Mouse (Mus musculus): ENCODE data around the gene Arhgap10. TPM values are rescaled to one million over a fixed set of nuclear protein-coding genes. Genes with fewer than 3 reads are reported as not detected.

Gene Arhgap10
- polyA plus RNA-seq, 1 experiment from 2014 or later, result 11.4 TPM

DNA sequence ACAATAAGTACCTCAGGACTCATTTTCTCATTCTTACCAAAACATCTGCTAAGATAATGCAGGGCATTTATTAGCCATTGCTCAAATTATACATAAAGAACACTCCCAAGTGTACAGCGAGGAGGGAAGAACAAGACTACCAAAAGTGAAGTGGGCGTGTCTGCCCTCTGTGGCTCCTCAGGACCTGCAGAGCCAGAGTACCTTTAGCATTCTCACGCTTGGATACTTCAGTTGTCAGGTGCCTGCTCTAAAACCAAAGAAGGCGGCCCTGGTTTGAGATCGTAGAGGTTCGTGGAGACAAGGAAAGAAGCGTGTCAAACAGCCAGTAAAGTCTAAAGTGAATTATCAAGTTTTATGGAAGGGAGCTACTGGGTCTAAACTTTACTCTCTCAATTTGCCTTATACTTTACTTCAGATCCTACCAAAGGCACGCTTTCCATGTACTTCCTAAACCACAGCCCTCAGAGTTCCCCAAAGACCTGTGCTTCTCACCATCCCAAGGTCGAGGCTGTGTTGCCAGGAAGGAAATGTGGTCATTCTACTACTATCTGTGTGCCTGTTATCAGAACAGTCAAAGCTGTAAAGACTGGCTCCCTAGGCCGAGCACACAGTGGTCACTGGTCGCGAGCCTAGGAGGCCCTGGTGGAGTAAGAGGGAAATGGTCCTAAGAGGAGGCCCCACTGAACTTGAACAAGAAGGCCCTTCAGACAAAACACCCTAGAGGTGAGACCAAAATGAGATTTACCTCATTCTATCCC, 39.4 kb downstream of the Arhgap10 start:
- Histone ChIP-seq H3K27me3 (no peaks in the 10 kb centered on the region), H3K36me3 (replicated peaks) (no peaks in the 10 kb centered on the region), H3K4me3 (replicated peaks) (no peak overlapping the region), H3K9ac (no peak overlapping the region), H3K9me3 (no peaks in the 10 kb centered on the region), H3K4me2 (no peak overlapping the region), H3K4me1 (peaks cover 2% of the 10 kb centered on the region; the same call in 1 of the 2 replicates), H3K27ac (no peak overlapping the region)
- ATAC-seq (ENCODE audit: low FRiP score), result no peak
- 84% methylated on average over 12 of the region's 12 CpGs for WGBS

DNA sequence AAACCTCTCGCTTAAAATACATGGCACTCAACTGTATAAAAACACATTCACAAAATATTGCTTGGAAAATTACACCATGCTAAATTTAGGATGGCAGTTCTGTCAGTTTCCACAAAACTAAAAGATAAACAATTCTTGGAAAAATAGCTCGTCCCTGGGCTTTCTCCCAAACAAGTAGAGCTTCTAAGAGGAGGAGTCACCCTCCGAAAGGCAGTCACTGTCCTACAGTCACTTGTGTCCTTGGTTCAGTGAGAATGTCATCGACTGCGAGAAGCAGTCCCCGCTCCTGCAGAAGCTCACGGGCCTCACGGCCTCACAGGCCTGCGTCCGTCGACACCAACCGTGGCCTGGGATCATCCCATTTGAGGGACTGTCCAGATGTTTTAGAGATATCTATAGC, 40.1 kb downstream of the Arhgap10 start:
- no peak overlapping the region for H3K4me3 ChIP-seq (replicated peaks)
- peaks cover 3% of the 10 kb centered on the region; the same call in 1 of the 2 replicates for H3K4me1 ChIP-seq
- no peak overlapping the region for H3K27ac ChIP-seq
- no peak for ATAC-seq (ENCODE audit: low FRiP score)
- no peaks in the 10 kb centered on the region for H3K36me3 ChIP-seq (replicated peaks)
- WGBS, result 92% methylated on average over 12 of the region's 12 CpGs
- no peak overlapping the region for H3K9ac ChIP-seq
- H3K9me3 ChIP-seq, result no peaks in the 10 kb centered on the region
- H3K4me2 ChIP-seq, result no peak overlapping the region
- no peaks in the 10 kb centered on the region for H3K27me3 ChIP-seq

DNA sequence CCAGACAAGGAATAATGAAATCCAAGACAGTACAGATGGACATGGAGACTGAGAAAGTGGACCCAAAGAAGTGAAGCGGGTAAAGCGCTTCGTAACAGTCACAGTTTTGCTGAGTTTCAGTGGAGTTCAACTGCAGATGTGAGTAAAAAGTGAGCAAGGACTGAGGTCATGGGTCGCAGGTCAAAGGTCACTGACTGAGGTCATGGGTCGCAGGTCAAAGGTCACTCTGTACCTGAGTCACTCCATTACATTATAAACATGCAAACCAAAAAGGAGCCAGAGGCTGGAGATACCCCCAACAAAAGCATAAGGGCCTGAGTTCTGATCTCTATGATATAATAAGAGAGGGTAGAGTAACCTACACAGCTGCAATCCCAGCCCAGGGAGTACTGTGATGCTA, 43.1 kb downstream of the Arhgap10 start:
- Histone ChIP-seq H3K9ac (no peak overlapping the region), H3K27ac (no peak overlapping the region), H3K4me3 (replicated peaks) (no peak overlapping the region), H3K36me3 (replicated peaks) (no peaks in the 10 kb centered on the region), H3K4me1 (peaks cover 3% of the 10 kb centered on the region; the same call in 1 of the 2 replicates), H3K27me3 (no peaks in the 10 kb centered on the region), H3K9me3 (no peaks in the 10 kb centered on the region), H3K4me2 (no peak overlapping the region)
- no peak for ATAC-seq (ENCODE audit: low FRiP score)
- 92% methylated on average over 5 of the region's 5 CpGs for WGBS

DNA sequence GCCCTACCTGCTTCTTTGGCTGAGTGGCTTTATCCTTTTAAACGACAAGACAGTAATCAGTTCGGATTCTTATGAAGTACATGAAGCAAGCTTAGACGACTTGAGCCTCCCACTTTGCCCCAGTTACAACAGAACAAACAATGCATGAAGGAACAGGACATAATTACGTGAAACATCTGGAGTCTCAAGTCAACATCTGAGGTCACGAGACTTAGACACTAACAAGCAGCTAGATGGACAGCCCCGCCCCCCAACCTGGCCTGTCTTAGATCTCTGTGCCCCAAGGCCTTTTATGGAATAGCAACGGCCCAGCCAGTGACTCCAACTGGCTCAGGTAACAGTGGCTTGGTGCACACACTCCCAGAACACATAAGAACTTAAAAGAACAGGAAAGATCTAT, 44.0 kb downstream of the Arhgap10 start:
- no peak overlapping the region for H3K4me2 ChIP-seq
- H3K36me3 ChIP-seq (replicated peaks), result no peaks in the 10 kb centered on the region
- 73% methylated on average over 7 of the region's 7 CpGs for WGBS
- ATAC-seq (ENCODE audit: low FRiP score), result no peak
- no peaks in the 10 kb centered on the region for H3K9me3 ChIP-seq
- no peak overlapping the region for H3K4me3 ChIP-seq (replicated peaks)
- H3K4me1 ChIP-seq, result peaks cover 3% of the 10 kb centered on the region; the same call in 1 of the 2 replicates
- no peak overlapping the region for H3K27ac ChIP-seq
- H3K9ac ChIP-seq, result no peak overlapping the region
- no peaks in the 10 kb centered on the region for H3K27me3 ChIP-seq

DNA sequence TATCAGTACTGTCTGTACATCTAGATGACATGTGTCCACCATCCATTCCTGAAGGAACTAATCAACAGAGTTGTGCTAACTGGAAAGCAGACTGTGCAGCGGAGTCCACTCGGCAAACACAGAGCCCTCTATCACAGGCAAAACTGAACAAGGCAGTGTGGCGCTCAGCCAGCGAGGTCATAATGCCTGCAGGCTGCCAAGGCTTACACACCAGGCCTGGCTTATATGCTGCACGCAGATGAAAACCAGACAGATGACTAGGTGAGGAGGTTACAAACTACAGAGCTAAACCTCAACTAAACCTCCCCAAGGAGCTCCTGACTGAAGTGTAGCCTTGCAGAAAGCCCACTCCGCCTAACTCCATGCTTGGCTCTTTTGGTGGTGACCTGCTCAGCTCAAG, 44.4 kb downstream of the Arhgap10 start:
- peaks cover 3% of the 10 kb centered on the region; the same call in 1 of the 2 replicates for H3K4me1 ChIP-seq
- H3K36me3 ChIP-seq (replicated peaks), result no peaks in the 10 kb centered on the region
- no peaks in the 10 kb centered on the region for H3K27me3 ChIP-seq
- no peak overlapping the region for H3K9ac ChIP-seq
- no peaks in the 10 kb centered on the region for H3K9me3 ChIP-seq
- ATAC-seq (ENCODE audit: low FRiP score), result no peak
- H3K4me3 ChIP-seq (replicated peaks), result no peak overlapping the region
- WGBS, result 77% methylated on average over 6 of the region's 6 CpGs
- no peak overlapping the region for H3K4me2 ChIP-seq
- no peak overlapping the region for H3K27ac ChIP-seq

DNA sequence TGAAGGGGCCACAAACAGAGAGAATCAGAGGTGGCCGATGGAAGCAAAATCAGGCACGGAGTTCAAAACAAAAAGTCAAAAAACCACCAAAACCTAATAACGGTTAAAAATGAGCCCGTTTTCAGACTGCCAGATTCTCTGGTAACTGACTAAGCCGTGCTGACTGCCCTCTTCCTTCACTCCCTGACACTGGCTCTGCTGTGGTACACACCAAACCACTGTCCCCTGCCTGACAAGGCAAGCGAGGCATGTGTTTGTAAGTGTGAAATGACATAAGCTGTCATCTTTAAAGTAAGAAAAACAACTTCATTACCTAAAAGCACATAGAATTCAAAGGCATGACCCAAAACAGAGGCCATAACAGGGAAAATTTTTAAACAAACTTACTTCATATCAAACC, 56.4 kb downstream of the Arhgap10 start:
- Histone ChIP-seq H3K4me1 (no peaks in the 10 kb centered on the region), H3K36me3 (replicated peaks) (no peaks in the 10 kb centered on the region), H3K27me3 (no peaks in the 10 kb centered on the region), H3K4me2 (no peak overlapping the region), H3K9ac (no peak overlapping the region), H3K9me3 (no peaks in the 10 kb centered on the region), H3K4me3 (replicated peaks) (no peak overlapping the region), H3K27ac (no peak overlapping the region)
- ATAC-seq (ENCODE audit: low FRiP score), result no peak
- WGBS, result 85% methylated on average over 6 of the region's 6 CpGs

DNA sequence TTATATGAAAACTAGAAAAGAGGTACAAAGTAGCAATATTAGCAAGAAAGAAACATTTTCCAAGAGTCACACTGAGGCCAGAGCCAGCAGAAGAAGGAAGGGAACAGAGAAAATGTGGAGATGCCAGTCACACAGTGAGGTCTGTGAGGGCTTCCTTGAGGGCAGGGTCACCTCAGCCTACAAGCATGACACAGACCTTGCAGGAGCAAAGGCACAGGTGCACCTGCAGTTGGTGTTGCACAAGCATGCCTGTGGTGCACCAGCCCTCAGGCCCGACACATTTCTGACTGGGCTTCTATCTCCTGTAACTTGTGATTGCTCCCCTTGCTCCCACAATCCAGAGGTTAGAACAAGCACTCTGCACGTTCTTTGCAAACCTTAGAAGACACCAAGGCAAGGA, 57.4 kb downstream of the Arhgap10 start:
- no peak overlapping the region for H3K9ac ChIP-seq
- WGBS, result 89% methylated on average over 2 of the region's 2 CpGs
- H3K36me3 ChIP-seq (replicated peaks), result no peaks in the 10 kb centered on the region
- no peak overlapping the region for H3K4me2 ChIP-seq
- H3K27ac ChIP-seq, result no peak overlapping the region
- no peak for ATAC-seq (ENCODE audit: low FRiP score)
- no peak overlapping the region for H3K4me3 ChIP-seq (replicated peaks)
- no peaks in the 10 kb centered on the region for H3K4me1 ChIP-seq
- no peaks in the 10 kb centered on the region for H3K27me3 ChIP-seq
- H3K9me3 ChIP-seq, result no peaks in the 10 kb centered on the region

DNA sequence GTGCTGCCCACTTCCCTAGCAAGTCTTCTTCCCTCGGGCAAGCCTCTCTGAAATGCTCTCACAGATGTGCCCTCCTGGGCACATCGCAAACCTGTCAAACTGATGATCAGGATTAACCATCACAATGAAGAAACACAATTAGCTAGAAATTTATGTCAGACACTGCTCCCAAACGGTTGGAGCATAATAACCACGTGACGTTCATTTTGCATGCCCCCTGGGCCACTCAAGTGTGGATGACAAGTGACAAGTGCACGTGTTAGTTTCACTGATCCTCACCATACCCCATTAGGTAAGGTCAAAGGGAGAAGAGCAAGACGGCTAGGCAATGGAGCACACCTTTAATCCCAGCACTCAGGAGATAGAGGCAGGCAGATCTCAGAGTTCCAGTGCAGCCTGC, 58.1 kb downstream of the Arhgap10 start:
- no peak overlapping the region for H3K4me2 ChIP-seq
- no peak overlapping the region for H3K4me3 ChIP-seq (replicated peaks)
- H3K27me3 ChIP-seq, result no peaks in the 10 kb centered on the region
- H3K9ac ChIP-seq, result no peak overlapping the region
- no peaks in the 10 kb centered on the region for H3K36me3 ChIP-seq (replicated peaks)
- WGBS, result 63% methylated on average over 7 of the region's 7 CpGs
- no peak overlapping the region for H3K27ac ChIP-seq
- no peaks in the 10 kb centered on the region for H3K4me1 ChIP-seq
- H3K9me3 ChIP-seq, result no peaks in the 10 kb centered on the region
- no peak for ATAC-seq (ENCODE audit: low FRiP score)

DNA sequence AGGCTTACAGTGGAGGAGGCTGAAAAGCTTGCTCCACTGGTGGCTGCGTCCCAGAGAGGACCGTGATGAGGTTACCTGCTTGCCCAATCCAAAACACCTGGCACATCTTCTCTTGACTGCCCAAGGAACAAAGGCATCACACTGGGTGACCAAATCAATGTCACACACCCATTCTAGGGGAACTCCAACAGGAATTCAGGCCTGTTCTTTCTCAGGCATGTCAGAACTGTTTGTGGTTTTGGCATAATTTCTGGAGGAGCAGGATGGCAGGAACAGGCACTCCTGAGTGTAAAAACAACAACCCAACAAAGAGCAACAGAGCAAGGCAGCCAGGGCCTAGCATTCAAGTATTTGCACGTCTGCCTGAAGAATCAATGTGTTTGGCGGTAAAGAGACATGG, 59.2 kb downstream of the Arhgap10 start:
- H3K4me1 ChIP-seq, result no peaks in the 10 kb centered on the region
- no peak for ATAC-seq (ENCODE audit: low FRiP score)
- WGBS, result 85% methylated on average over 4 of the region's 4 CpGs

DNA sequence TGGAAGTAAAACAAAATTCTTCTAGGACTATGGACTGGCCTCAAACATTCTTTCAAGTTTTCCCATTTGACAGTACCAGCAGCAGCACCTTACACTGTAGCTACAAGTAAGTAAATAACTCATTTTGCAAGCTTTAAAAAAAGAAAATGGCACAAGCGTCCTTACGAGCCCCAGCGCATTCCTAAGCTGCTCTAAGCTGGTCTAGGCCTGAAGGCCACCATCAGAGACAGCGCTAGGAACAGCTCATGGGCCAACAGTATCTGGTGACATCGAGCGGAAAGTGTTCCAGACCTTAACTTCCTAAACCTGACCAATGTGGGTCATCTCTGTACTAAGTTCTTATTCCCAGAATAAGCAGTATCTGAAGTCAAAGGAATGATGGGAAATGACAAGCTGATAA, 61.5 kb downstream of the Arhgap10 start:
- no peak overlapping the region for H3K27ac ChIP-seq
- no peak overlapping the region for H3K4me2 ChIP-seq
- H3K27me3 ChIP-seq, result no peaks in the 10 kb centered on the region
- H3K4me1 ChIP-seq, result no peaks in the 10 kb centered on the region
- ATAC-seq (ENCODE audit: low FRiP score), result no peak
- no peaks in the 10 kb centered on the region for H3K9me3 ChIP-seq
- no peak overlapping the region for H3K9ac ChIP-seq
- 92% methylated on average over 6 of the region's 6 CpGs for WGBS
- no peaks in the 10 kb centered on the region for H3K36me3 ChIP-seq (replicated peaks)
- H3K4me3 ChIP-seq (replicated peaks), result no peak overlapping the region

More for the DNA sequence above, 59.2 kb downstream of the Arhgap10 start:
- no peak overlapping the region for H3K9ac ChIP-seq
- no peak overlapping the region for H3K27ac ChIP-seq
- H3K9me3 ChIP-seq, result no peaks in the 10 kb centered on the region
- H3K4me3 ChIP-seq (replicated peaks), result no peak overlapping the region
- no peaks in the 10 kb centered on the region for H3K36me3 ChIP-seq (replicated peaks)
- no peak overlapping the region for H3K4me2 ChIP-seq
- H3K27me3 ChIP-seq, result no peaks in the 10 kb centered on the region

DNA sequence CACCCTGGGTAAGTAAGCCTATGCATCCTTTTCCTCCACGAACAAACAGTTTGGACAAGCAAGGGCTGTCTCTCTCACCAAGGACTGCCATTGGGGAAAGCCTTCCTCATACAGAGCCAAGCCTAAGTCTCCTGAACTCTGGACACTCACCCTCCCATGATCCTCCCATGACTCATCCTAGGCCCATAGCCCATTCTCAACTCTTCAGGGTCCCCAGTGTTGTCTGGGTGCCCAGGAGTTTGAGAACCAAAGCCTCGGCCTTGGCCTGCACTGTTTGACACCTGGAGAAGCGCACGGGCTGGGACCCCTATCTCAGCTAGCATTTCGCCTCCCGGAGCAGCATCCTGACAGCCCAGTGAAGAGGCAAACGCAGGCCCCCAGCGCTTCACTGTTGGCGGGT, 63.9 kb downstream of the Arhgap10 start:
- 93% methylated on average over 9 of the region's 9 CpGs for WGBS

DNA sequence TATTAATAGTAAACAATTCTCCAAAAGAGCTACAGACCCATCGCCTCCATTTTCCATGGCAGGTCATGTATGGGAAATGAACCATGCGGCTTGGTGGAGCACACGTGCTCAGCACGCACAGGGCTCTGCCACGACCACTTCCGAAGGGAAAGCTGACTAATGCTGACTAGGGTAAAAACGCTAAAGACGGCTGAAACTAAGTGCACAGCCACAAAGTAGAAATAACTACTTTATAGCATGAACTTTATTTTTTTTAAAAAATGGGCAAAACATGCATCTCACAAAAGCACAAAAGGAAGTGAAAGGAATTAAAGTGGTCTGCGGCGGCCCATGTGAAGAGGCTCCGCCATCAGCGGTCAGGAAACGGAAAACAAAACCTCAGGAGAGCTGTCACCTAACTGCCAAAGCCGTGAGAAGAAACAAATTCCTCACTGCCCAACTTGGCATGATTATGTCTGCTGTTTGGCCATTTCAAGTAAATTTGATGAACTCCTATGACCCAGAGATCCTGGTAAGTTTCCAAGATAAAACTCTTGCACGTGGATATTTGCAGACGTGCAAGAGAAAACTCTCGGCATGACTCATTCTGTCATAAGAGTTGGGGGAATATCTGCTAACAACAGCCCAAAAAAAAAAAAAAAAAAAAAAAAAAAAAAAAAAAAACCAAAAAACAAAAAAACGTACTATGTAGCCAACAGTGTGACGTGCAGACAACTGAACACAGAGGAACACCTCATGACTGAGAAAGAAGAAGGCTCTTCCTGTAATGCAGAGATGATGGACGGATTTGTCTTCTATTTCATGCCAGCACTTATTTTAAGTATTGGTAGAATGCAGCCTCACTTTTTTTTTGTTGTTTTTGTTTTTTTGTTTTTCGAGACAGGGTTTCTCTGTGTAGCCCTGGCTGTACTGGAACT, 66.0 kb downstream of the Arhgap10 start:
- H3K4me1 ChIP-seq, result no peaks in the 10 kb centered on the region
- H3K27me3 ChIP-seq, result no peaks in the 10 kb centered on the region
- no peak overlapping the region for H3K9ac ChIP-seq
- H3K36me3 ChIP-seq (replicated peaks), result peaks cover 6% of the 10 kb centered on the region; the same call in 1 of the 2 replicates
- ATAC-seq (ENCODE audit: low FRiP score), result no peak
- H3K27ac ChIP-seq, result no peak overlapping the region
- WGBS, result 92% methylated on average over 21 of the region's 21 CpGs
- H3K9me3 ChIP-seq, result no peaks in the 10 kb centered on the region
- H3K4me3 ChIP-seq (replicated peaks), result no peak overlapping the region
- H3K4me2 ChIP-seq, result no peak overlapping the region

More for the DNA sequence above, 63.9 kb downstream of the Arhgap10 start:
- Histone ChIP-seq H3K4me1 (no peaks in the 10 kb centered on the region), H3K27ac (no peak overlapping the region), H3K36me3 (replicated peaks) (peaks cover 6% of the 10 kb centered on the region; the same call in 1 of the 2 replicates), H3K9ac (no peak overlapping the region), H3K27me3 (no peaks in the 10 kb centered on the region), H3K4me3 (replicated peaks) (no peak overlapping the region), H3K9me3 (no peaks in the 10 kb centered on the region), H3K4me2 (no peak overlapping the region)
- ATAC-seq (ENCODE audit: low FRiP score), result no peak

Measured in forebrain, embryonic 12.5 days (tissue).